Mouse (Mus musculus) neutrophil, adult 5-6 weeks (primary cell): ENCODE results near the gene Naa15. TPM values are rescaled to one million over a fixed set of nuclear protein-coding genes. Genes with fewer than 3 reads are reported as not detected.
"Not testable (repeated sequence)": the region's sequence is repeated elsewhere in the genome, so short reads cannot be mapped to it uniquely, and the experiment has no call there.

Source experiments
- ATAC-seq: fragments of 151-379, 151-347 bp; 2 replicates; pipeline ENCODE4 v1.8.0; 2017; ENCODE audit warnings: mild to moderate bottlenecking, moderate TSS enrichment; ENCODE audit not compliant: insufficient number of reproducible peaks, poor library complexity, low FRiP score, severe bottlenecking; ENCODE audit errors: extremely low read depth
- total RNA-seq: library from RNA; stranded (forward); fragments of 200-1000 nt; gene quantifications from 2 replicates; pipeline ENCODE4 v1.2.3, GENCODE M21; 2017

Gene Naa15
- total RNA-seq, 1 experiment from 2014 or later = 80.2 TPM

DNA sequence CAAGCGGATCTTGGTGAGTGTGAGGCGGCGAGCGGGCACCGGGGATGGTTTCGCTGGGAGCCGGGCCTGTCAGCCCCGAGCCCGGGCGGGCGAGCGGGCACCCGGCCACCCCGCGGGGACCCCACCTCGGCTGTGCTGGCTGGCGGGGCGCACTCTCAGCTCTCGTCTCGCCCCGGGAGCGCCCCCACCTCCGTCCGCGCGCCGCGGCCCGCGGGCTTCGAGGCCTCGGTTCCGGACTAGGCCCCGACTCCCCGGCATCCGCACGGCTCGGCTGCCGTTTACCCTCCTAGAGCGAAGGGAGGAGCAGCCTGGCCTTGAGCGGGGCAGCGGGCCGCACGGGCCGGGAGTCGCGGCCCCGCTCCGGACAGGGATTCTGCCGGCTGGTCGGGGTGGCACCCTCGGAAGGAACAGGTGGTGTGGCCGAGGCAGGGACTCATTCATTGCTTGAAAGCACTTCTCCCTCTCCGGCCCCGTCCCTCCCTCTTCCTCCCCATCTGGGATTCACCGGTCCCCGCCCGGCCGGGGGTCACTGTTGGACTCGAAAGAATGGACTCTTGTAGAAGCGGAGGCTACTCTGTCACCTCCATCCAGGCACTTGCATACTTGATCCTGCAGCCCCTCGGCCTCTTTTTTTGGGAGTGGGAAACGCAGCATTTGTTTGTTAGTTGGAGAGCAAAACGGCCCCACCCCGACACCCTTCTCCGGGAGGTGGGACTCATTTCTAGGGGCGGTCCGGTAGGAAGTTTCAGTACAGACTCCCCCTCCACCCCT is 1.6 kb downstream of the Naa15 start:
- ATAC-seq = peak; percentile 24; the same call in 1 of the 2 replicates

DNA sequence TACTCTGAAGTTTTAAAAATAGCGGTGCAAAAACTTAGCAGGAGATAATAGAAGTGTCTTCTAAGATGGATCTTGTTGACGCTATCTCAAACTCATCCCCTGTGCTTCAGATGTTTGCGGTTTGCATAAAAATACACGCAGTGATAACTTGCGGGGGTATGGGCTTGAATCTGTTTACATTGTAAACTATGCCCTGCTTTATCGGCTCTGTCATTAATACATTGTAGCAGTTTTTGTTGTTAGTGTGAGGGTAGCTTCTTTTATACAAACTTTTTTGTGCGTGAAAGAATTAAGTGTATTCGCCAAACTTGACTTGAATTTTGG is 2.1 kb downstream of the Naa15 start:
- no peak for ATAC-seq

DNA sequence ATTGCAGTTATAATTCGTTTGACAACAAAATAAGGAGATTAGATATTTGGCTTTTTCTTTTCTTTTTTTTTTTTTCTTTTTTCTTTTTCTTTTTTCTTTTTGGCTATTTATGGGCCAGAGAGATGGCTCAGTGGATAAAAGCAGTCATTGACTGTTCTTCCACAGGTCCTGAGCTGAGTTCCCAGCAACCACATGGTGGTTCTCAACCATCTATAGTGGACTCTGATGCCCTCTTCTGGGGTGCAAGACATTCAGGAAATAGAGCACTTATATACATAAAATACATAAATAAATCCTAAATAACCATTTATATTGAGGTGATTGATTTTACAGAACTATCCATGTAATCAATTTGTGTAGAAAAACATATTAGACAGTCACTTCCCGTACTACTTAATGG is 2.5 kb downstream of the Naa15 start:
- ATAC-seq = no peak

DNA sequence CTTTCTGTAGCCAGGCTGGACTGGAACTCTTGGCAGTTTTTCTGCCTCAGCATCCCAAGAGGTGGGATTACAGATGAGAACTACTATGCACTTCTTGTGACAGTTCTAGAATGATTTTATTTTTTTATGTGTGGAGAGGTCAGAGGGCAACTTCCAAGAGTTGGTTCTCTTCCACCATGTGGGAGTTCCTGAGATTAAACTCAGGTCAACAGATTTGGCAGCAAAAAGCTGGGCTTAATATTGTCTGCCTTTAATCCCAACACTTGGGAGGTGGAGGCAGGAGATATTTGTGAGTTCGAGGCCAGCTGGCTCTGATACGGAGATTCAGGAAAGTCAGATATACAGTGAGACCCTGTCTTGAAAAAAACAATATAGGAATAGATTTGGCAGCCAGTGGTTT is 3.0 kb downstream of the Naa15 start:
- no peak for ATAC-seq

DNA sequence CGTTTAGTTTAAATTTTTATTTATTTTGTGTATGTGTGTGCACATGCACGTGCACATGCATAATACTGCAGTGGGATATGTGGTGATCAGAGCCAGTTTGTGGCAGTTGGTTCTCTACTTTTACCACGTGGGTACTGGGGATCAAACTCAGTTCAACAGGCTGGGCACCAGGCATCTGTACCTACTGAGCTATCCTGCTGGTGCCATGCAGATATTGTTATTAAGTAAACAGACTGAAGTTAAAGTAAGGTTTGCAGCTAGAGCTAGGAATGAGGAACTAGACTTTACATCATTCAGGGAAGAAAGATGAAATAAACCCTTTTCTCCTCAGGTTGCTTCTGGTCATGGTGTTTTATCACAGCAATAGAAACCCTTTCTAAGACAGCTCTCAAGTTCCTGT is 7.0 kb downstream of the Naa15 start:
- ATAC-seq = peak; percentile 26; the same call in 1 of the 2 replicates

DNA sequence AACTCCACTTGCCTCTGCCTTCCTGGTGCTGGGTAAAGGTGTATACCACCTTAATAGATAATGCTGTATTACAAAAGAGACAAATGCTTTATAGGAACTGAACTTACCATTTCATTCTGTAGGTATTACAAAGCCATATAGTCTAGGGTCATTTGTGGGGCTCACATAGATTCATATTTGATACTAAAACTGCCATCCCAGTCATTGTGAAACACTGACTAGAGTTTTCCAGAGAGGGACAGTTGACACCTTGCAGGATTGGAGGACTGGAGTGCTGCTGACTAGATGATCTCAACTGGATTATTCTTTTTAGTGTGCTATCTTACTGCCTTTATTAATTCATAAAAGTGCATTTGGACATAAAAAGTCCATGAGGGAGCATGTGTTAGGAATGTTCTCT is 10.4 kb downstream of the Naa15 start:
- ATAC-seq = no peak

DNA sequence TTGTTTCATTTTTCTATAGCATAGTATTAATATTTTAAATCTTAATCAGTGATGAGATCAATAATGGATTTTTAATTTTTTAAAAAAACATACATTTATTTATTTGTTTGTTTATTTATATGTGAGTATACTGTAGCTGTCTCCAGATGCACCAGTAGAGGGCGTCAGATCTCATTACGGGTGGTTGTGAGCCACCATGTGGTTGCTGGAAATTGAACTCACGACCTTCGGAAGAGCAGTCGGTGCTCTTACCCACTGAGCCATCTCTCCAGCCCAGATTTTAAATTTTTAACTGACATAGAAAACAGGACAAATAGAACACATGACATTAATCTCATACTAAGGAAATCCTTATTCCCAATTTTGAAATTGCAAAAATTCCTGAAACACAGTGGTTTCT is 19.4 kb downstream of the Naa15 start:
- ATAC-seq = not testable (repeated sequence)

DNA sequence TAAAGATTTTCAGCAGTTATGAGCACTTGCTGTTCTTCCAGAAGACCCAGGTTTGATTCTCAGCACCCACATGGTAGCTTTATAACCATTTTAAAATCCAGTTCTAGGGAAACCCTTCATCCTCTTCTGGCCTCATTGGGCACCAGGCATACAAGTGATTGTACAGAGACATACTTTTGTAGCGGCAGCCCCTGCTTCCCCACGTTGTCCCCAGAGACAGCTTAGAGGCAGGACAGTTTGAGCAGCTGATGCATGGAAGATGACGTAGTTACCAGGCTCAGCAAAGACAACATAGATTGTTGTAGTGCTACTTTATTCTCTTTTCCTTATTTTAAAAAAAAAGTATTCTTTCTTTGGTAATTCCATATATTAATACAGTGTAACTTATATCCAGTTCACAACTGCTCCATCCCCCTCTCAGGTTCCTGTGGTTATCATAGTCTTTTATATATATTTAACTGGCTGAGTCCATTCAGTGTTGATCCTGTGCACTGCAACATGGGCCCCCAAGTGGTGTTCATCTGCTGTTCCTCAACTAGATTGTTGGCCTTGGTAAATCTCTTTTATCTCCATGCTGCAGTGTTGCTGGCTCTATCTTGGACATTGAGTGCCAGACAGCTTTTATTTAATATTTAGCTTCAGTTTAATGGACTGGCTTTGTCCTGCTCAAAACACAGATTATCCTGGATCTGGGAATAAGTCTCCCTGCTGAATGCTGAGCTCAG is 20.1 kb downstream of the Naa15 start:
- peak; percentile 63; the same call in 1 of the 2 replicates for ATAC-seq

DNA sequence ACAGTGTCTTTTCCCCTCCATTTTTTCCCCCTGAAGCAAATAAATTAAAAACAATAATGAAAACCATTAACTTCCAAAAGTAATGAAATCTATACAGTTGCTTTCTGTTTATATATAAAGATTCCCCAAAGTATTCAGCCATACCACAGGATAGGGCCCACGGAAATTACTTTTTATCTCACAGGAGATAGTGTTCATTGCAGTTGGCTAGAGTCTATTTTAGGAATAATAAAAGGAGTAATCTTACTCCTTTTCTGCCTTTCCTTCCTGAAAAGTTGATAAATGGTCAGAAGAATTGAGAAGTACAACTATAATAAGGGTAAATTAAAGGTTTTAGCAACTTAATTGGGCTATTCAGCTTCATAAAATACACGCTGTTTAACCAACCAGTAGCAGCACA is 53.6 kb downstream of the Naa15 start:
- ATAC-seq = no peak

DNA sequence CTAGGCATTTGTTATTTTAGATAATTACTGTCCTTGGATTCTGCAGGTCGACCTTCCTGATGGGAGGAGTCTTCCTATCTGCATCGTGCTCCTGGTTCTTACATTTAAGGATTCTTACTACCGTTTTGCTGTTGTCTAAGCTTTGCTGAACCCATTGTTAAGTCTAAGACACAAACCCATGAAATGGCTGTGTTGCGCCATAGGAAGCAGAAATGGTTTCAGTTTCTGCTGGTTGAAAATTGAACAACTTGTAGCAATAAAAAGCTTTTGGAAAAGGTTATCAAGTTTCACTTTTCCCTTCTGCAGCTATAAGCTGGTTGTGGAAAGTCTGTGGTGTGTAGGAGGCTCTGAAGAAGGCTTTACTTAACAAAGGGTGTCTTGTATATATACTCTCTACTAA is 60.8 kb downstream of the Naa15 start:
- no peak for ATAC-seq

DNA sequence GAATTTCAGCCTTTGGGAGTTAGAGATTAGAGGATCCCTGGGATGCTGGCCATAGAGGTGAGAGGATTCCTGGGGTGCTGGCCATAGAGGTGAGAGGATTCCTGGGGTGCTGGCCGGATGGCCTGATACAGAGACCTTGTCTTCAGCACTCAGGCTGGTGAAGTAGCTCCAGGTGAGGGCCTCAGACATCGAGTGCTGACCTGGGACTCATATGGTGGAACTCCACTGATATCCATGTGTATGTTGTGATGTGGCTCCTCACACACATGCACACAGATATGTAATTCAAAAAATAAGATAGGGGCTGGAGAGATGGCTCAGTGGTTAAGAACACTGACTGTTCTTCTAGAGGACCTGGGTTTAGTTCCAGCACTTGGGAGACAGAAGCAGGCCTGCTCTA is 64.9 kb downstream of the Naa15 start:
- no peak for ATAC-seq

DNA sequence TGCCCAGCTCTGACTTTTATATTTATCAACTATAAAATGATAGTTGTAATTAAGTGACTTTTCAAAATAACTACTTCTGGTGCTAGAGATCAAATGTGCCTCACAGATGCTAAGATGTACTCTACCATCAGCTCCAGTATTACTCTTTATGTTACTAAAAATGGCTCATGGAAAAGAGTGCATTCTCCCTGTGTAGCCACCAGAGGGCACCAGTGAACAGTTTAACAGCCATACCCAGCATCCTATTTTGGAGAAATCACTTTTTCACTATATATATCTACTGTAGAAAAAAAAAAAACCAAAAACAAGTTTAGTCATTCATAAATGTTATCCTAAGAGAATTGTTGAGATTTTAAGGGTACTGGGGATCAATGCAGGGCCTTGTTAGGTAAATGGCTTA is 66.1 kb downstream of the Naa15 start:
- ATAC-seq = peak; percentile 49; the same call in 1 of the 2 replicates

DNA sequence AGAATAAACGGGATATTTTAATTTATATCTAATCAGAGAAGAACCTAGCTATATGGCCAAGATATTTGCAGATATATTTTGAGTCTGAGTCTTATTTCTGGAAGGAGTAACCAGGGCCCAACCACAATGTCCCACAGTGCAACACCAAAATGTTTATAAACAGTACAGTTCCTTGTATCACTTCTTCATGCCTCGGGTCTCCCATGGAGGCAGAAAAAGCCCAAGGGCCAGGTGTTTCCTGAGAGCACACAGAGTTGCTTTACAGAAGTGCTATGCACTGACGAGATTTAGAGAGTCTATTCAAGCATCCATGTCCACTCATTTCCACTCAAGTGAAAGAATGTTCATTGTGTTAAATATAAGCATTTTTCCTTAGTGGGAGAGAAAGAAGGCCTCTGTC is 66.9 kb downstream of the Naa15 start:
- ATAC-seq = no peak

DNA sequence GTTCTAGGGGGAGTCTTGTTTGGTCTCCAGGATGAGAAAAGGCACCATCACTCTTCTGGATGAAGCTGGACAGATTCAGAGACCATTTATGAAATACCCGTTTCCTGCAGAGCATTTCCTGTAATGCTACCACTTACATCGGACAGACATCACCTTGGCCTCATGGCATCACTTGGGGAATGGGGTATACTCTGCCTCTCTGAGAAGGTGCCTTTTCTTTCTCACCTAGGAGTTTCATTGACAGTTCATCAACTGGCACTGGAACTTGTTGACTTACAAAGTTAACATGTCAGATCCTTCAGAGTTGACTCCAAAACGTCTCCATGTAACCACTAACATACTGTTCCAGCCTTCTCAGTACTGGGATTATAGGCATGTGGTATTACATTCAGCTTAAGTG is 67.8 kb downstream of the Naa15 start:
- ATAC-seq = no peak

DNA sequence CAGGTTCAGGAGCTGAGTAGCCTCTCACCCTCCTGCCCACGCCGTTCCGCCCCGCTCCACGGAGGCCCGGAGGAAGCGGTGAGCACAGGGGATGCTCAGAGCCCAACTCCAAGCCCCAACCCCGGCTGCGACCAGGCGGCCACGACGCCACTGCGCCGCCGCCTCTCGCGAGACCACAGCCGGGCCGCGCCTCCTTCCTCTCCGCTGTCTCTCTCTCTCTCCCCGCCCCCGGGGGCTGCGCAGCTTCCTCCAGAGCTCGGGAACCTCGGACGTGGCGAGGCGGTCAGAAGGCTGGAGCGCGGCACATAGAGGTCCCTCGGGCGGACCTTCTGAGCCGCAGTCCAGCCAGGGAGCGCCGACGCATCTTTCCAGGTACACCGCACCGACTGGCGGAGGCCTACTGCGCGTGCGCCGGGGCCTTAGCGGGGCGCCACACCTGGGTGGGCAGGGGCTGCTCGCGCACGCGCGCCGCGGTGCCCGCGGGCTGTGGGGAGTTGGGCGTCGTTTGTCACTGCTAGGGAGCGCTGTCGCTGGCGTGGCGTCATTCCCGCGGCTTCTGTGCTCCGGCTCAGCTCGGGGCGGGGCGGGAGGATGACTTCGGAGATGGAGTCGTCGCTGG is 68.9 kb downstream of the Naa15 start, which contains the start of gene Rab33b:
Gene Rab33b (plus strand): TSS at position 180 of the 619 bp plus-strand sequence.
- peak; percentile 89 for ATAC-seq

DNA sequence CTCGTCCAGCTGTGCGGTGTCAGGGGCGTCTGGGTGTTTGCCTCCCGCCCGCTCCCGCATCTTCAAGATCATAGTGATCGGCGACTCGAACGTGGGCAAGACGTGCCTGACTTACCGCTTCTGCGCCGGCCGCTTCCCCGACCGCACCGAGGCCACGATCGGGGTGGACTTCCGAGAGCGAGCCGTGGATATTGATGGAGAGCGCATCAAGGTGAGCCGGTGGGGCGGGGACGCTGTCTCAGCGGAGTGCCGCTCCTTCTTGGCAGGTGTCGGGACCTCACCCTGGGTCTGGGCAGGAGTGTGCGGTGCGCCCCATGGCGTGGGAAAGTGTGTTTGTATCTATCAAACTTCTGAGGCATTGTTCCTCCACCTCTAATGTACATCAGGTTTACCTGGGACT is 69.4 kb downstream of the Naa15 start:
- no peak for ATAC-seq

DNA sequence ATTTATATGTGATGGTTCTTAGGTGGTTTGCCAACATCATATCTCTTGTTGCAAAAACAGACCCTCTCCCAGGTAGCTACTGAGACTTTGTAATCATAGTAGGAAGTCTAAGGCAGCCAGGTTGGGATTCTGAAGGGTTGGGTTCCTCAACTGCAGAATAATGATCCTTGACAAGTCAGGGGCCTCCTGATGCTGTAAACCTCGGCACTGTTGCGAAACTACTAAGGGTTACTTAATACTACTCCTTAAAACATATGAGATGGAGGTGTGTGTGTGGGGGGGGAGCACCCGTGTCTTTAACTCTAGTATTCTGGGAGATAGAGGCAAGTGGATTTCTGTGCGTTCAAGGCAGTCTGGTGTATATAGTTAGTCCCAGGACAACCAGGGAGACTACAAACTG is 70.4 kb downstream of the Naa15 start:
- no peak for ATAC-seq

DNA sequence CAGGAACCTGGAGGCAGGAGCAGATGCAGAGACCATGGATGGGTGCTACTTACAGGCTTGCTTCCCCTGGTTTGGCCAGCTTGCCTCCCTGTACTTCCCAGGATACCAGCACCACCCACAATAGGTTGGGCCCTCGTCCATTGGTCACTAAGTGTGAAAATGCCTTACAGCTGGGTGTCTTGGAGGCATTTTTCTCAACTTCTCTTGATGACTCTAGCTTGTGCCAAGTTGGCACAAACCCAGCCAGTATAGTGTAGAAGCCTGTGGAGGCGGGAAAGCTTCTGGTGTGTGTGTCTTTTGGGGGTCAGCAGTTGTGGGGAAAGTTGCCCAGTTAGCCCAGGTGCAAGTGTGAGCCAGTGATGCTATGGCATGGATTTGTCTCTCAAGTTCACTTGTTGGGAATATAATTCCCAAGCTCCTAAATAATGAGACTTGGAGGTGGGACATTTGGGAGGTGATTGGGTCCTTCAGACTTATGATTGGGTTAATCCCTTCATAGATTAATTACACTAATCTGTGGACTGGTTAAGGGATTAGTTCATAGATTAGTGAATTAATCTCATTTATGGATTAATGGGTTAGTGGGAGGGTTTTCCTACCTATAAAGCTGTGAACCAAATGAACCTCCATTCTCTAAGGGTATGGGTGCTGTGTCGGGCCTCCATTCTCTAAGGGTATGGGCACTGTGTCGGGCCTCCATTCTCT is 71.7 kb downstream of the Naa15 start:
- no peak for ATAC-seq

DNA sequence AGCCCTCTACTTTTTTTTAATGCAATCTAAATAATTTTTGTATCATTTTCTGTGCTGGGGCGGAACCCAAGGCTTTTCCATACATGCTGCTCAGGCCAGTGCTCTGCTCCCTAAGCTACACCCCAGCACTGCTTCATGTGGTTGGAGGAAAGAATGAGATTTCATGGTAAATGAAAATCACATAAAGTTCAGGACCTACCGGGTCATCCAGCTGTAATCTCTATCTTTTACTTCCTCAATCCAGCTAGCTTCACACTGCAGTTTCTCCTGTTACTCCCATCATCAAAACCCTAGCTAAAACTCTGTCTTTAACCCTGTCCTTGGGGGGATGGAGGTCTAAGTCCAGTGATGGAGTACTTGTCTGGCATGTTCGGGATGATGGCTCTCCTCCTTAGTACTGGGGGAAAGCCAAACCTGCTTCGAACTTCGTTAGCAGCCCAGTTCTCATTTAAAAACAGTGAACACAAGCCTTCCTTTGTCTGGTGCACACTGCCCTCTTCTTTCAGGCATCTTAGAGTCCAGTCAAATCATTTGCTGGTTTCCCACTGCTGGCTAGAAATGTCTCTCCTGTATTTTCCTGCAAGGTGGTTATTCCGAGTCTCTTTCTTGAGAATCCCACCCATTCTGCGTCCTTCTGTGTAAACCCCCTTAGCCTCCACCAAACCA is 75.3 kb downstream of the Naa15 start:
- ATAC-seq = no peak
